Mouse (Mus musculus): ENCODE results near the gene Slc46a1. TPM values are rescaled to one million over a fixed set of nuclear protein-coding genes. Genes with fewer than 3 reads are reported as not detected.

The Slc46a1 gene
- polyA plus RNA-seq, 1 experiment: 7.8 TPM

GRCm38 (mm10) chr11:78502909-78503650 is 37.6 kb downstream of the Slc46a1 start, which contains the start of gene Sebox:
Gene Sebox, plus strand, starts transcription at chr11:78503447.
- no peak for TF ChIP-seq POLR2A (IDR thresholded peaks at IDR 0.05; ENCODE audit: control insufficient read depth, low read depth, low read length)
- TF ChIP-seq CTCF (IDR thresholded peaks at IDR 0.05; ENCODE audit: control insufficient read depth, insufficient read depth, insufficient replicate concordance, low read depth, low read length): no peak
- H3K27me3 ChIP-seq (ENCODE audit: control insufficient read depth, insufficient read depth, low read length): no peaks in the 10 kb centered on the region
- no peaks in the 10 kb centered on the region; the same call in 1 of the 2 replicates for H3K36me3 ChIP-seq (ENCODE audit: control insufficient read depth, insufficient read depth, low read length)
- H3K4me1 ChIP-seq (ENCODE audit: control insufficient read depth, insufficient read depth, low read length): peaks cover 4% of the 10 kb centered on the region
- H3K27ac ChIP-seq (ENCODE audit: control insufficient read depth, insufficient read depth, low read depth, low read length): no peak within 1 kb of the TSS
- no peak within 1 kb of the TSS for H3K4me3 ChIP-seq (ENCODE audit: control insufficient read depth, low read depth, low read length)

- no peak overlapping the region for H3K4me3 ChIP-seq (ENCODE audit: control insufficient read depth, low read depth, low read length)
- H3K36me3 ChIP-seq (ENCODE audit: control insufficient read depth, insufficient read depth, low read length): peaks cover 3% of the 10 kb centered on the region; the same call in 1 of the 2 replicates
These were observed 39.9 kb downstream of the Slc46a1 start for GRCm38 (mm10) chr11:78505430-78505829.

GRCm38 (mm10) chr11:78509148-78509547 is 43.7 kb downstream of the Slc46a1 start:
- peaks cover 8% of the 10 kb centered on the region for H3K4me1 ChIP-seq (ENCODE audit: control insufficient read depth, insufficient read depth, low read length)
- no peak overlapping the region for H3K4me3 ChIP-seq (ENCODE audit: control insufficient read depth, low read depth, low read length)
- TF ChIP-seq POLR2A (IDR thresholded peaks at IDR 0.05; ENCODE audit: control insufficient read depth, low read depth, low read length) (no peak), CTCF (IDR thresholded peaks at IDR 0.05; ENCODE audit: control insufficient read depth, insufficient read depth, insufficient replicate concordance, low read depth, low read length) (no peak)
- no peak overlapping the region for H3K27ac ChIP-seq (ENCODE audit: control insufficient read depth, insufficient read depth, low read depth, low read length)
- peaks cover 3% of the 10 kb centered on the region for H3K36me3 ChIP-seq (ENCODE audit: control insufficient read depth, insufficient read depth, low read length)
- H3K27me3 ChIP-seq (ENCODE audit: control insufficient read depth, insufficient read depth, low read length): no peaks in the 10 kb centered on the region

More at GRCm38 (mm10) chr11:78505430-78505829, 39.9 kb downstream of the Slc46a1 start:
- TF ChIP-seq CTCF (IDR thresholded peaks at IDR 0.05; ENCODE audit: control insufficient read depth, insufficient read depth, insufficient replicate concordance, low read depth, low read length): no peak
- TF ChIP-seq POLR2A (IDR thresholded peaks at IDR 0.05; ENCODE audit: control insufficient read depth, low read depth, low read length): no peak
- peaks cover 4% of the 10 kb centered on the region for H3K4me1 ChIP-seq (ENCODE audit: control insufficient read depth, insufficient read depth, low read length)
- H3K27me3 ChIP-seq (ENCODE audit: control insufficient read depth, insufficient read depth, low read length): no peaks in the 10 kb centered on the region
- H3K27ac ChIP-seq (ENCODE audit: control insufficient read depth, insufficient read depth, low read depth, low read length): no peak overlapping the region

- Histone ChIP-seq H3K27ac (ENCODE audit: control insufficient read depth, insufficient read depth, low read depth, low read length) (peak within 1 kb of the TSS; percentile 93), H3K36me3 (ENCODE audit: control insufficient read depth, insufficient read depth, low read length) (peaks cover 5% of the 10 kb centered on the region), H3K4me1 (ENCODE audit: control insufficient read depth, insufficient read depth, low read length) (peaks cover 8% of the 10 kb centered on the region), H3K4me3 (ENCODE audit: control insufficient read depth, low read depth, low read length) (peak within 1 kb of the TSS; percentile 99), H3K27me3 (ENCODE audit: control insufficient read depth, insufficient read depth, low read length) (no peaks in the 10 kb centered on the region)
- TF ChIP-seq POLR2A (IDR thresholded peaks at IDR 0.05; ENCODE audit: control insufficient read depth, low read depth, low read length) (peak; percentile 96), CTCF (IDR thresholded peaks at IDR 0.05; ENCODE audit: control insufficient read depth, insufficient read depth, insufficient replicate concordance, low read depth, low read length) (no peak)
These were observed 46.8 kb downstream of the Slc46a1 start, which contains the start of the genes Tmem199 and Poldip2 for GRCm38 (mm10) chr11:78512025-78512957. Gene Tmem199, minus strand, starts transcription at chr11:78512172. Gene Poldip2, plus strand, starts transcription at chr11:78512193.

GRCm38 (mm10) chr11:78513106-78513790 is 47.8 kb downstream of the Slc46a1 start:
- Histone ChIP-seq H3K27ac (ENCODE audit: control insufficient read depth, insufficient read depth, low read depth, low read length) (no peak overlapping the region), H3K36me3 (ENCODE audit: control insufficient read depth, insufficient read depth, low read length) (peaks cover 4% of the 10 kb centered on the region), H3K27me3 (ENCODE audit: control insufficient read depth, insufficient read depth, low read length) (no peaks in the 10 kb centered on the region), H3K4me1 (ENCODE audit: control insufficient read depth, insufficient read depth, low read length) (peaks cover 8% of the 10 kb centered on the region), H3K4me3 (ENCODE audit: control insufficient read depth, low read depth, low read length) (peak overlapping the region; percentile 16; the same call in 1 of the 2 replicates)
- TF ChIP-seq CTCF (IDR thresholded peaks at IDR 0.05; ENCODE audit: control insufficient read depth, insufficient read depth, insufficient replicate concordance, low read depth, low read length) (no peak), POLR2A (IDR thresholded peaks at IDR 0.05; ENCODE audit: control insufficient read depth, low read depth, low read length) (no peak)

- no peak overlapping the region for H3K27ac ChIP-seq (ENCODE audit: control insufficient read depth, insufficient read depth, low read depth, low read length)
- H3K36me3 ChIP-seq (ENCODE audit: control insufficient read depth, insufficient read depth, low read length): peaks cover 5% of the 10 kb centered on the region
- no peak overlapping the region for H3K4me3 ChIP-seq (ENCODE audit: control insufficient read depth, low read depth, low read length)
- peak; percentile 26; the same call in 1 of the 2 replicates for TF ChIP-seq CTCF (IDR thresholded peaks at IDR 0.05; ENCODE audit: control insufficient read depth, insufficient read depth, insufficient replicate concordance, low read depth, low read length)
- TF ChIP-seq POLR2A (IDR thresholded peaks at IDR 0.05; ENCODE audit: control insufficient read depth, low read depth, low read length): no peak
- H3K27me3 ChIP-seq (ENCODE audit: control insufficient read depth, insufficient read depth, low read length): no peaks in the 10 kb centered on the region
- peaks cover 8% of the 10 kb centered on the region for H3K4me1 ChIP-seq (ENCODE audit: control insufficient read depth, insufficient read depth, low read length)
These were observed 50.2 kb downstream of the Slc46a1 start for GRCm38 (mm10) chr11:78515549-78516325.
